Mouse (Mus musculus) hindbrain, embryonic 10.5 days (tissue): ENCODE results near the gene Sohlh1. TPM values are rescaled to one million over a fixed set of nuclear protein-coding genes. Genes with fewer than 3 reads are reported as not detected.
A peak's percentile ranks its signal among the peaks of the same experiment; 100 is the strongest.
"Not testable (repeated sequence)": the region's sequence is repeated elsewhere in the genome, so short reads cannot be mapped to it uniquely, and the experiment has no call there.

Experiments
- DNase-seq: peaks from one replicate; pipeline ENCODE4 v3.0.0-alpha.2; 2017; ENCODE audit warnings: low spot score
- H3K27ac ChIP-seq: fragments of 300-500 bp; sonication (generic); 2 replicates; pipeline ENCODE4 v1.5.1; 2016; ENCODE audit warnings: mild to moderate bottlenecking, moderate library complexity
- H3K27me3 ChIP-seq: fragments of 300-500 bp; sonication (generic); 2 replicates; pipeline ENCODE4 v1.6.1; 2016; ENCODE audit warnings: mild to moderate bottlenecking; ENCODE audit not compliant: poor library complexity, insufficient read depth, severe bottlenecking
- H3K36me3 ChIP-seq: fragments of 300-500 bp; sonication (generic); 2 replicates; pipeline ENCODE4 v1.6.1; 2016; ENCODE audit warnings: mild to moderate bottlenecking, moderate library complexity
- H3K4me1 ChIP-seq: fragments of 300-500 bp; sonication (generic); replicated peaks from 2 replicates; pipeline ENCODE4 v1.6.1; 2016; ENCODE audit warnings: mild to moderate bottlenecking
- H3K4me3 ChIP-seq: fragments of 300-500 bp; sonication (generic); 2 replicates; pipeline ENCODE4 v1.5.1; 2016; ENCODE audit warnings: mild to moderate bottlenecking, moderate library complexity
- H3K9me3 ChIP-seq: fragments of 300-500 bp; sonication (generic); 2 replicates; pipeline ENCODE4 v1.6.1; 2016; ENCODE audit warnings: mild to moderate bottlenecking, moderate library complexity
- WGBS: fragments of 180-500 bp; shearing (Covaris S2); methylation state at CpG from one replicate; pipeline ENCODE4 v1.1.7; 2016; 5-methylcytosine and 5-hydroxymethylcytosine counted together
- polyA plus RNA-seq: library from polyadenylated mRNA; unstranded; fragments of >200 nt; fragmentation: Nextera tagmentation; extraction: Ambion mirVana; gene quantifications from 2 replicates; pipeline ENCODE4 v1.2.1, GENCODE M21; 2016

Gene Sohlh1
- polyA plus RNA-seq, 1 experiment from 2014 or later: not detected

DNA sequence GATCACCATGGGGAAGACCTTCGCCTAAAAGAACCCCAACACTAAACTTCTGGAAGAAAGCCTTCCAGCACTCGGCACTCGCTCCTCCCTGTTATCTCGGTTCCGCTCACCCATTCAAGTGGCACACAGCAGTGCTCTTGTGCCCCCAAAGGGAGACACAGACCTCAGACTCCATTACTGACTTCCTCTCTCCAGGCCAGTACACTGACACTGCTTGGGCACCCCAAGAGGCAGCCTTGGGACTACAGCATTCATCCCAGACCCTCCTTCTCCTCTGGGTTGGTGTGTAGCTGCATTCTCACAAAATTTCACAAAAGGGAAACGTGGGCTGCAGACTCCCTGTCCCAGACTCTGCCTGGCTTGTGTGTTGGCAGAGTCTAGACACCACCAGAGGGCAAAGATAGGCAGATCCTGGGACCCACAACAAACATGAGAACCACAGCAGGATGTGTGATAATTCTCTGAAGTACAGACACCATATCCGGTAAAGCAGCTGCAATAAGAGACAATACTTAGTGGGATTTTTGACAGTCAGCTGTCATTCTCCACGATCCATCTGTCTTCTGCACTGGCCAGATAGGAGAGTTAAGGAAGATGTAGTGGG, 18.6 kb downstream of the Sohlh1 start:
- Histone ChIP-seq H3K27me3 (no peaks in the 10 kb centered on the region), H3K4me3 (no peak overlapping the region), H3K4me1 (no peaks in the 10 kb centered on the region), H3K36me3 (no peaks in the 10 kb centered on the region), H3K9me3 (no peaks in the 10 kb centered on the region), H3K27ac (no peak overlapping the region)
- no peak for DNase-seq
- 79% methylated on average over 8 of the region's 8 CpGs for WGBS

GRCm38 (mm10) chr2:25824751-25825150, 22.3 kb downstream of the Sohlh1 start:
- WGBS: 86% methylated on average over 3 of the region's 3 CpGs
- no peaks in the 10 kb centered on the region for H3K9me3 ChIP-seq
- no peaks in the 10 kb centered on the region for H3K4me1 ChIP-seq
- H3K27ac ChIP-seq: no peak overlapping the region
- DNase-seq: no peak
- H3K4me3 ChIP-seq: no peak overlapping the region
- H3K27me3 ChIP-seq: no peaks in the 10 kb centered on the region
- no peaks in the 10 kb centered on the region for H3K36me3 ChIP-seq

- 92% methylated on average over 1 of the region's 1 CpGs for WGBS
- H3K27ac ChIP-seq: no peak within 1 kb of the TSS
Observed at GRCm38 (mm10) chr2:25822806-25823205, 24.2 kb downstream of the Sohlh1 start, which contains the start of gene Lcn9. Lcn9 (plus strand) TSS chr2:25823153.

GRCm38 (mm10) chr2:25815748-25816147, 31.3 kb downstream of the Sohlh1 start, which contains the start of gene Glt6d1:
Glt6d1 (minus strand) TSS chr2:25815848.
- DNase-seq, H3K36me3 ChIP-seq, H3K4me3 ChIP-seq, H3K4me1 ChIP-seq, H3K27ac ChIP-seq, H3K27me3 ChIP-seq, H3K9me3 ChIP-seq: not testable (repeated sequence)
- 82% methylated on average over 1 of the region's 1 CpGs for WGBS

More at GRCm38 (mm10) chr2:25822806-25823205, 24.2 kb downstream of the Sohlh1 start, which contains the start of gene Lcn9:
- no peaks in the 10 kb centered on the region for H3K9me3 ChIP-seq
- no peak for DNase-seq
- H3K4me1 ChIP-seq: no peaks in the 10 kb centered on the region
- no peak within 1 kb of the TSS for H3K4me3 ChIP-seq
- H3K27me3 ChIP-seq: 0 out of 2 replicates have a peak, but pooled peaks cover 1% of the 10 kb centered on the region
- no peaks in the 10 kb centered on the region for H3K36me3 ChIP-seq

- H3K4me1 ChIP-seq: no peaks in the 10 kb centered on the region
Observed at GRCm38 (mm10) chr2:25813364-25813763, 33.7 kb downstream of the Sohlh1 start.

DNA sequence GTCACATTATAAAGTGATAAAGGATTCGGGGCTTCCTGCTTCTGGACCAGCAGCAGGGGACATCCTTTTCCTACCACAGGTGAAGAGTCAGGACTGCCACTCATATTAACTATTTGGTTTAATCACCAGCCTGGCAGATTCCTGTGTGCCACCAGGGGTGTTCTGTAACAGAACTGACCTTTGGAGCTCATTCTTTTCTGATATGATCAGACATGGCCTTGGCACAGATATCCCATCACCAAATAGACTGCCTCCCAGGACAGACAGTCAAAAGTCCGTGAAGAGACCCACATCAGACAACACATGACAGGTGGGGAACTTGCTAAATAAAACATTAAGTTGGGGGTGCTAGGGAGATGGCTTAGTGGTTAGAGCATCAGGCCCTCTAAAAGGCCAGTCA, 35.3 kb downstream of the Sohlh1 start:
- Histone ChIP-seq H3K9me3 (no peaks in the 10 kb centered on the region), H3K4me1 (no peaks in the 10 kb centered on the region), H3K27ac (no peak overlapping the region), H3K27me3 (no peaks in the 10 kb centered on the region), H3K4me3 (no peak overlapping the region), H3K36me3 (no peaks in the 10 kb centered on the region)
- WGBS: 85% methylated on average over 2 of the region's 2 CpGs
- no peak for DNase-seq

More at GRCm38 (mm10) chr2:25813364-25813763, 33.7 kb downstream of the Sohlh1 start:
- WGBS: 79% methylated on average over 5 of the region's 5 CpGs
- Histone ChIP-seq H3K27me3 (peaks cover 5% of the 10 kb centered on the region; the same call in 1 of the 2 replicates), H3K4me3 (no peak overlapping the region), H3K9me3 (no peaks in the 10 kb centered on the region), H3K27ac (no peak overlapping the region), H3K36me3 (no peaks in the 10 kb centered on the region)
- no peak for DNase-seq

- Histone ChIP-seq H3K4me3 (no peak overlapping the region), H3K9me3 (no peaks in the 10 kb centered on the region), H3K27ac (peak overlapping the region; percentile 40; the same call in 1 of the 2 replicates), H3K4me1 (peaks cover 8% of the 10 kb centered on the region), H3K27me3 (no peaks in the 10 kb centered on the region), H3K36me3 (no peaks in the 10 kb centered on the region)
- no peak for DNase-seq
- WGBS: 57% methylated on average over 5 of the region's 5 CpGs
Observed at GRCm38 (mm10) chr2:25798065-25798464, 49.0 kb downstream of the Sohlh1 start.

- H3K36me3 ChIP-seq: no peaks in the 10 kb centered on the region
Observed at GRCm38 (mm10) chr2:25797635-25798034, 49.4 kb downstream of the Sohlh1 start.

More at GRCm38 (mm10) chr2:25797635-25798034, 49.4 kb downstream of the Sohlh1 start:
- H3K27me3 ChIP-seq: no peaks in the 10 kb centered on the region
- 38% methylated on average over 2 of the region's 2 CpGs for WGBS
- peak overlapping the region; percentile 23; the same call in 1 of the 2 replicates for H3K27ac ChIP-seq
- no peak overlapping the region for H3K4me3 ChIP-seq
- H3K9me3 ChIP-seq: no peaks in the 10 kb centered on the region
- H3K4me1 ChIP-seq: peaks cover 8% of the 10 kb centered on the region
- no peak for DNase-seq

Other genes starting within 250 kb of the Sohlh1 start
- 75.5 and 80.0 TPM in 2 replicates for gene Rabl6, start 238.7 kb downstream of the Sohlh1 start, polyA plus RNA-seq
- 0.17 and 0.18 TPM in 2 replicates for gene Ccdc183, start 229.6 kb downstream of the Sohlh1 start, polyA plus RNA-seq
- gene Tmem141, start 225.2 kb downstream of the Sohlh1 start, polyA plus RNA-seq: 17.4 and 18.3 TPM in 2 replicates
- gene Fcna, start 219.2 kb downstream of the Sohlh1 start, polyA plus RNA-seq: 1.00 and 1.2 TPM in 2 replicates
- gene Lcn8, start 194.1 kb downstream of the Sohlh1 start, polyA plus RNA-seq: not detected in 2 replicates
- gene Lcn5, start 189.3 kb downstream of the Sohlh1 start, polyA plus RNA-seq: not detected in 2 replicates
- not detected in 2 replicates for gene Lcn6, start 170.5 kb downstream of the Sohlh1 start, polyA plus RNA-seq
- gene Lcn10, start 164.5 kb downstream of the Sohlh1 start, polyA plus RNA-seq: not detected in 2 replicates
- not detected in 2 replicates for gene Obp2a, start 147.2 kb downstream of the Sohlh1 start, polyA plus RNA-seq
- 77.9 and 86.1 TPM in 2 replicates for gene Bmyc, start 140.5 kb downstream of the Sohlh1 start, polyA plus RNA-seq
- gene Obp2b, start 110.2 kb downstream of the Sohlh1 start, polyA plus RNA-seq: not detected in 2 replicates
- gene Lcn3, start 81.7 kb downstream of the Sohlh1 start, polyA plus RNA-seq: not detected in 2 replicates
- gene Lcn11, start 70.2 kb downstream of the Sohlh1 start, polyA plus RNA-seq: not detected in 2 replicates
- gene Gm13539, start 65.0 kb downstream of the Sohlh1 start, polyA plus RNA-seq: not detected in 2 replicates
- gene Glt6d1, start 31.4 kb downstream of the Sohlh1 start, polyA plus RNA-seq: not detected in 2 replicates
- not detected in 2 replicates for gene Lcn9, start 24.1 kb downstream of the Sohlh1 start, polyA plus RNA-seq
- 0.45 and 1.0 TPM in 2 replicates for gene Kcnt1, start 16.5 kb upstream of the Sohlh1 start, polyA plus RNA-seq
- gene Camsap1, start 136.0 kb upstream of the Sohlh1 start, polyA plus RNA-seq: 33.4 and 48.7 TPM in 2 replicates
- gene Ubac1, start 174.5 kb upstream of the Sohlh1 start, polyA plus RNA-seq: 94.4 and 96.9 TPM in 2 replicates